Mouse (Mus musculus) B cell, adult 2 months (primary cell): Measurements from ENCODE around the gene Ppp3ca.

Source experiments
- DNase-seq, 2 experiments: peaks; one replicate each; pipeline ENCODE4 v3.0.0; 2022

Ppp3ca gene

GRCm38 (mm10) chr3:136670110-136670359, at the start of gene Ppp3ca:
Gene Ppp3ca, plus strand, starts transcription at chr3:136670124.
- no peak for DNase-seq

DNA sequence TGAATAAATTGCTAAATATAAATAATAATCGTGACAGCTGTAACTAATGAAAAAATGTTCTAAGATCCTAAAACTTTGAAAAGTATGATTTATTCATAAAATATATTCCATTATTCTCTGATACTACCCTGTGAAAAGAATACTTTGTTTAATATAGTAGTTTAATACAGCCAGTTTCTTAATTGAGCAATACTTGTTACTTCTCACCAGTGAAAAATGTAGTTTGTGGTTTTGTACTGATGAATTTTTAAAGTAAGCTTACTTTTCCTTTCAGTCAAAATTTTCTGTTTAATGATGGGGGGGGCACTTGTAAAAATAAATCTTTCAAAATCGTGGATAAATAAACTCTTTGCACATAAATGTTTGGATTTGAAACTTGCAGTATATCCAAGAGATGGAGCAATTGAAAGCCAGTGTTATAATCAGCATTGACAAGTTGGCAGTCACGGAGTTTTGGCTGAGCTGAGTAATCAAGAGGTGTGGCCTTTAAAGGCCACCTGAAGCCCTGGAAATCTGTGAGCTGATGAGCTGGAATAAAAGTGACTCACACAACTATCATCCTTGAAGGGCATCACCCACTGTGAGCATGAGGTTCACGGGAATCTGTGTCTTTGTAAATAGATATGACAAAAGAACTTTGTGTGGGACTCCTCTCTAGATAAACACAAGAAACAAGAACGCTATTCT, 29.2 kb upstream of the Ppp3ca start:
- DNase-seq: no peak

- no peak for DNase-seq
Measured at GRCm38 (mm10) chr3:136650966-136651365, 19.0 kb upstream of the Ppp3ca start.

- peak; percentile 29 to 44 for DNase-seq
Measured at GRCm38 (mm10) chr3:136651496-136651895, 18.4 kb upstream of the Ppp3ca start.

DNA sequence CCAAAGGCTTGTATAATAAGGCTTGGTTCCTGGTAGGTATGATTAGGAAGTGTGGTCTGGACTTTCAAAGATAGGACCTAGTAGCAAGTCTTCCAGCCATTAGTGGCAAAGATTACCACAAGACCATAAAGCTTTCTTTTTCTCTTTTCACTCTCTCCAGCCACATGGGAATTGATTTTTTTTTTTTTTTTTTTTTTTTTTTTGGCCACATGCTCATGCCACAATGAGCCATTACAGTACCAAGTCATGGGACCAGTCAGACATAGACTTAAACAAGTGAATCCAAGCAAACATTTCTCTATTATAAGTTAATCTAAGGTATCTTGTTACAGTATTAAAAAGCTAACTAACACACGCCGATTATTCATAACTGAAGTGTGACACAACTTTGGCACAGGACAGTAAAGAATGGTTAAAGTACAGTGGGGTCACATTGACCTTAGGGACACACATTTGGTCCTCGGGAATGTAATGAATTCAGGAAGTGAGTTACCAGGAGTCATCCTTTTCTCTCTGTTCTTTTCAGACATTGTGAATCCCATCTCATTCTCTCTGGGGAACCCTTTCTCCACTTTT, 13.4 kb upstream of the Ppp3ca start:
- DNase-seq: no peak

GRCm38 (mm10) chr3:136658681-136659080, 11.2 kb upstream of the Ppp3ca start:
- no peak for DNase-seq

GRCm38 (mm10) chr3:136665119-136665518, 4.8 kb upstream of the Ppp3ca start:
- DNase-seq: no peak

- DNase-seq: no peak
Measured at GRCm38 (mm10) chr3:136668072-136668471, 1.9 kb upstream of the Ppp3ca start.

GRCm38 (mm10) chr3:136669231-136670109, 454 bp upstream of the Ppp3ca start:
- peak; percentile 99 for DNase-seq

GRCm38 (mm10) chr3:136670360-136671131, 622 bp downstream of the Ppp3ca start:
- DNase-seq: peak; percentile 75 to 78

GRCm38 (mm10) chr3:136671161-136671939, 1.4 kb downstream of the Ppp3ca start:
- DNase-seq: peak; percentile 77 to 82

DNA sequence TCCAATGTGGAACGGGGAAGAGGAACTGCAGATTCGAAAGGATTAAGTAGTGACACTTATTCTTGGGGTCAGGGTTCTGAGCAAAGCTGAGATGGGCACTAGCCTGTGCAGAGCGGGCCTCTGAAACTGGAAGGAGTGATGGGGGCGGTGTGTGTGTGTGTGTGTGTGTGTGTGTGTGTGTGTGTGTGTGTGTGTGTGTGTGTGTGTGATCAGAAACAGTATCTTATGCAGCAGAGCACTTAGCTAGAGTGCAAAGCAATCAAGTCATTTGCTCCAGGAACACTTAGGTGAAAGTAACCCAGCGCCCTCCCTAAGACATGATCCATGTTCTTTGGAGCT, 2.0 kb downstream of the Ppp3ca start:
- DNase-seq: peak; percentile 57

GRCm38 (mm10) chr3:136672870-136673269, 2.9 kb downstream of the Ppp3ca start:
- no peak for DNase-seq

DNA sequence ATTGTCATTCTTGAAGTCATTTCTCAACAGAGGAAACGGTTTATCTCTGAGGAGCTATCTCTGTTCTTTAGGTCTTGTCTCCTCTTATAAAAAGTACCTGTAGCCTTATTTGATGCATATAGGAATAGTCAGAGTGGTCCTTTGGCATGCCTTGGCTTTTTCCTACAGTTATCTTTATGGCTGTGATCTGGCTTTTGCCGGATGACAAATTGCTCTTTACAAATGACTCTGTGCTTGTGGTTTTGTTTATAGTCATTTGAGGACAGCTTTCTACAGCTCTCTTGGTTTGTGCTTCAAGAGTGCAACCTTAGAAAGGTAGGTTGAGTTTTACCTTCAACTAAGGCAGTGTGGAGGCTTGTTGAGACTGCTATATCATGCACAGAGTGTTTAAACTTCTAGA, 3.4 kb downstream of the Ppp3ca start:
- DNase-seq: no peak

- no peak for DNase-seq
Measured at GRCm38 (mm10) chr3:136674486-136674885, 4.6 kb downstream of the Ppp3ca start.

DNA sequence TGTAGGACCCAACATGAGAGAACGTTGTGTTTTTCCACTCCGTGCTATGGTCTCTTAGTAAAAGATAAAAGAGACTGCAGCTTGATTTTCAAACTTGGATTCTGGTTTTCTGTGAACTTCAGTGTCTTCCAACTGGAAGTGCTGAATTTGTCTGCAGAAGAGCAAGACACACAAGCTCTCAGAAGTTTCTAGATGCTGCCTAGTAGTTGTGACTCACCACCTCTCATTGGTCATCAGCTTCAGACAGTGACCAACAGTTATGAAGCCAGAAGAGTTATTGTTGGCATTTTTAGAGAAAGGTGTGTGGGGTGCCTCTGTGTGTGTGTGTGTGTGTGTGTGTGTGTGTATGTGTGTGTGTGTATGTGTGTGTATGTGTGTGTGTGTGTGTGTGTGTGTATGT, 7.1 kb downstream of the Ppp3ca start:
- DNase-seq: no peak

DNA sequence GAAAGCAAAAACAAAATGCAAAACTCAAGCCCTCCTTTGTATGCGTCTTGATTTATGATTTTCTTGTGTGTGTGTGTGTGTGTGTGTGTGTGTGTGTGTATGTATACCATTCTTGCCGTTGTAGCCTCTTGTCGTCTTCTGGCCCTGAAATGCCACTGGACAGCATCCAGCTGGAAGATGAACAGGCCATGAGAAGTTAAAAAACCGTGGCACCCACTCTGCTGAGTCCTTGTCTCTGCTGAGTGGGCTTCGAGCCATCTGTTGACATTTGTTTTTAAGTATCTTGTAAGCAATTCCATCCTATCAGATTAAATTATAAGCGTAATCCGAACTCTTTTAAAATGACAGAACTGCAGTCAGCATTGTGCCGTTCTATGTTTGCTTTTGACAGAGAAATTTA, 8.5 kb downstream of the Ppp3ca start:
- no peak for DNase-seq

- no peak for DNase-seq
Measured at GRCm38 (mm10) chr3:136679903-136680491, 10.1 kb downstream of the Ppp3ca start.

- DNase-seq: no peak
Measured at GRCm38 (mm10) chr3:136682242-136682641, 12.3 kb downstream of the Ppp3ca start.

GRCm38 (mm10) chr3:136684191-136684958, 14.5 kb downstream of the Ppp3ca start:
- DNase-seq: no peak

DNA sequence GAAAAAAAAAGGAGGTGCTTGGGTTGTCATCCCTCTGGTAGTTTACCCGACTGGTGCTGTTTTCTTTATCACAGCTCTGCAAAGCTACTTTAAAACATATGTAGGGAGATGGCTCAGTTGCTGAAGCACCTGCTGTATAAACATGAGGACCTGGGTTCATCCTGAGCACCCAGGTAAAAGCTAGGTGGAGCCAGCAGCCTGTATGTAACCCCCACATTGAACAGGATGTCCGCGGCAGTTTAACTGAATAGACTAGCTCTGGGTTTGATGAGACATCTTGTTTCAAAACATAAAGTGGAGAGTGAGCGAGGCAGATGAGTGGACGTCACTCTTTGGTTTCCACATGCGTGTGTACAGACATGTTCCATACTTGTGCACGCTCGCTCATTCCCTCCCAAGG, 16.5 kb downstream of the Ppp3ca start:
- no peak for DNase-seq
